Mouse (Mus musculus): ENCODE results near the gene Pxdc1.

- no peak for TF ChIP-seq MYOD1 (IDR thresholded peaks at IDR 0.05; ENCODE audit: control insufficient read depth in 1 of 3, insufficient read length in 2 of 3, low read depth in 2 of 3)
- TF ChIP-seq POLR2AphosphoS2 (IDR thresholded peaks at IDR 0.05; ENCODE audit: insufficient read length, low read depth): no peak
- TF ChIP-seq POLR2A (IDR thresholded peaks at IDR 0.05; ENCODE audit: insufficient read length, low read depth): no peak
- TF ChIP-seq USF1 (IDR thresholded peaks at IDR 0.05; ENCODE audit: low read depth): no peak
- no peak for TF ChIP-seq MAX (IDR thresholded peaks at IDR 0.05; ENCODE audit: low read depth)
- TF ChIP-seq TCF12 (IDR thresholded peaks at IDR 0.05; ENCODE audit: insufficient read depth, poor library complexity, severe bottlenecking): no peak
- no peak for TF ChIP-seq TCF3 (IDR thresholded peaks at IDR 0.05; ENCODE audit: insufficient read length, low read depth)
- no peak for TF ChIP-seq CEBPB (IDR thresholded peaks at IDR 0.05; ENCODE audit: insufficient read depth, poor library complexity, severe bottlenecking)
- TF ChIP-seq SRF (IDR thresholded peaks at IDR 0.05; ENCODE audit: control insufficient read depth, insufficient read length, low read depth): no peak
- no peak for TF ChIP-seq E2F4 (IDR thresholded peaks at IDR 0.05; ENCODE audit: insufficient read depth)
Observed at GRCm38 (mm10) chr13:34675847-34676383, 22.6 kb upstream of the Pxdc1 start.
